Mouse (Mus musculus) brain, embryonic 18.5 days (tissue): ENCODE results near the gene Mgat3.

Experiments
- DNase-seq: peaks from one replicate; pipeline ENCODE4 v3.0.0-alpha.2; 2012; ENCODE audit warnings: low read depth, low spot score

Gene Mgat3

DNA sequence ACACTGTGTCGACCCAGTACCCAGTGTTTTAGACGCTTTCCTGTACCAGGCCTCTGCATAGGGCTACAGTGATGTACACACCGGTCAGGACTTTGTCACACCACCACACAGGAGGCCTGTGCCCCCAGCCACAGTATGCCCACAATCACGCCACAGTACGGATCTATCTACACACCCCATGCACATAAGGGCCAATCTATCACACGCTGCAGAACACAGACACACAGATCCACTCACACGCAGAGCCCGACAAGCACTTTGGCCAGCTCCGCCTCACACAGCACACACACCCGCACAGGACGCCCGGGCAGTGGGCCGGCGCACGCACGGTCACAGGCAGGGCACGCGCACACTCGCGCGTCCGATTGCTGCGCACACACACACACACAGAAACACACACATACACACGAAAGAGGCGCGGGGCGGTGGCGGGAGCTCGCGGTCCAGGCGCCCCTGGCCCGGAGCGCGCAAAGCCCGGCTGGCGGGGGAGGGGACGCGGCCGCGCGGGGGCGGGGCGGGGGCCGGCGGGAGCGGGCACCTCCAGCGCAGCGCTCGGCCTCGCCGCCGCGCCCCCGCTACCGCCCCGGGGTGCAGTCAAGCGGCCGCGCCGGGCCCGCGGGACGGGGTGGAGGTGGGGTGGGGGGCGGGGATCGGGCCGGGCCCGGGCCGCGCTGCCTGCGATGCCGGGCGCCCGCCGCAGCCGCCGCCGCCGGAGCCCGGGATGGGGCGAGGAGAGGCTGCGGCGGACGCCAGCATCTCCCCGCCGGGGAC, at the start of gene Mgat3:
Gene Mgat3 (plus strand): TSS at position 721 of the 771 bp plus-strand sequence.
- DNase-seq: no peak

DNA sequence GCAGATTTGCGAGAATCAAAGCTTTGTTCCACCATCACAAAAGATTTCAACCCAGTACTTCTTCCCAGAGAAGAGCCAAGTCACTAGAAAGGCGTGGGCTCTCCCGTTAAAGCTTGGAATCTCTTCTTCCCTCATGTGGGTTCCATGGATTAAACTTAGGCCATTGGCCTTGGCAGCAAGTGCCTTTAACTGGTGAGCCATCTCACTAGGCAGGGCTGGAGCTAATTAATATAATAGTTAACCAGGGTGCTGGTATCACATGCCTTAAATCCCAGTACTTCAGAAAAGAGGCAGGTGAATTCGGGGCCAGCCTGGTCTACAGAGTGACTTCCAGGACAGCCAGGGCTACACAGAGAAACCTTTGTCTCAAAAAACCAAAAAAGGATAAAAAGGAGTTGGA, 48.9 kb upstream of the Mgat3 start:
- no peak for DNase-seq

DNA sequence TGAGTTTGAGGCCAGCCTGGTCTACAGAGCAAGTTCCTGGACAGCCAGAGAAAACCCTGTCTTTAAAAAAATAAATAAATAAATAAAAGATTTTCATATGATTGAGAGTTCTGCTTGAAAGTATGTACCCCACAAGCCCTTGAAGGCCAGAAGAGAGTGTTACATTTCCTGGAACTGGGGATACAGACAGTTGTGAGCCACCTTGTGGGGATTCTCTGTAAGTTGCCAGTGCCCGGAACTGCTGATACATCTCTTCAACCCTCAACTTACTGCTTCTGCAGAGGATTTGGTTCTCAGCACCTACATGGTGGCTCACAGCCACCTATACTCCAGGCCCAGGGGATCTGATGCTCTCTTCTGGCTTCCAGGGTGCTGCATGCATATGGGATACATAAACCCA, 46.3 kb upstream of the Mgat3 start:
- DNase-seq: no peak

DNA sequence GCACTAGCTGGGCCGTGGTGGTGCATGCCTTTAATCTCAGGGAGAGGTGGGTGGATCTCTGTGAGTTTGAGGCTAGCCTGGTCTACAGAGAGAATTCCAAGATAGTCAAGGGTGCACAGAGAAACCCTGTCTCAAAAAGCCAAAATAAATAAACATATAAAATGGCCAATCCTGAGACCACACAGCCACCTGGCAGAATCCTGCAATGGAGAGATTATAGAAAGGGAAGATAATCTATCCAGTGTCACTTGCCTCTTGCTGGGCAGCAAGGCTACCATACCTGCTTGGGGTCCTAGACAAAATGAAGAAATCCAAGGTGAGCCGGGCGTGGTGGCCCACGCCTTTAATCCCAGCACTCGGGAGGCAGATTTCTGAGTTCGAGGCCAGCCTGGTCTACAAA, 43.5 kb upstream of the Mgat3 start:
- no peak for DNase-seq

DNA sequence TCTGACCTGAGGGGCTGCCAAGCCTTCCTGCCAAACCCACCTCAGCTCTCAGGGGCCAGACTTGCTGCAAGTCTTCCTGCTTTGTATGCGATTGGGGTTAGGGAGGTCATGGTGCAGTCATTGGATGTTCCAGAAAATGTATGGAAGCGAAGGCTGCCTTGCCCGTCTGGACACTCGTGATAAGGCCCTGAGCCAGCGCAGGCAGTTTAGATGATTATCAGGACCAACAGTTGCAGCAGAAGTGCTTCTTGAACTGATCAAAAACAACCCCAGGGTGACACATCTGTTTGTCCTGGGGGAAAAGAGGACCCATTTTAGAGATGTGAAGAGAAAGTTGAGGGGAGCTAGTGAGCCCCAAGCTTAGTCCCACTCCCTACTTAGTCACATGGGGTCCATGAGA, 42.8 kb upstream of the Mgat3 start:
- DNase-seq: no peak

DNA sequence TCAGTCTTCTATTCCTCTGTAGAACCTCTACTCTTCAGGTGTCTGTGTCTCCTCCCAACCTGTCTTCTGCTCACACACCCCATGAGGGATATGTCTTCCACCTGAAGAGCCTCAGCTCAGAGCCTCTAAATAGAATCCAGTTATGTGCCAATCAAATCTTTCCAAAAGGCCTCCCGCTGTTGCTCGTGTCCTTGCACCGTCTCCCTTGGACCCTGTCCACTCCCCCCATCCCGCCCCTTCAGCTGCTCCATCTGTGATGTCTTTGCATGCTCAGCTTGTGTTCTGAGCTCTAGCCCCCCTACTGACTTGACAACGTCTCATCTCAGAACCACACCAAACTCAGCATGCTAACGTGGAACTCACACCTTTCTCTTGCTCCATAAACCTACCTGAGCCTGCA, 42.1 kb upstream of the Mgat3 start:
- DNase-seq: no peak

DNA sequence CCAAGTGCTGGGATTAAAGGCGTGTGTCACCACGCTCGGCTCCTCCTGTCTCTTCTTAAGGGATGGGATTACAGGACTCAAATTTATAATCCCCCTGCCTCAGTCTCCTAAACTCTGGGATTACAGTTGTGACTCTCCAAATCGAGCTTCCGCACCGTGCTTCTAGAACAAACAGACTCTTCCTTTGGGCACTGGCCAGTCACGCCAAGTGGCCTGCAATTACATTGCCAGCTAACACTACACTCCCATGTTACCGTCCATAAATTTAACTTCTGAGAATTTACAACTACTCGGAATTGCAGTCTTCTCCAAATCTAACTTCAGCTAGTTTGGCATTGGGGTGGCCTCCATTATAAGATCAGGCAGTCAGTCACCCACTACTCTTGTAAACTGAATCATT, 41.1 kb upstream of the Mgat3 start:
- DNase-seq: no peak

DNA sequence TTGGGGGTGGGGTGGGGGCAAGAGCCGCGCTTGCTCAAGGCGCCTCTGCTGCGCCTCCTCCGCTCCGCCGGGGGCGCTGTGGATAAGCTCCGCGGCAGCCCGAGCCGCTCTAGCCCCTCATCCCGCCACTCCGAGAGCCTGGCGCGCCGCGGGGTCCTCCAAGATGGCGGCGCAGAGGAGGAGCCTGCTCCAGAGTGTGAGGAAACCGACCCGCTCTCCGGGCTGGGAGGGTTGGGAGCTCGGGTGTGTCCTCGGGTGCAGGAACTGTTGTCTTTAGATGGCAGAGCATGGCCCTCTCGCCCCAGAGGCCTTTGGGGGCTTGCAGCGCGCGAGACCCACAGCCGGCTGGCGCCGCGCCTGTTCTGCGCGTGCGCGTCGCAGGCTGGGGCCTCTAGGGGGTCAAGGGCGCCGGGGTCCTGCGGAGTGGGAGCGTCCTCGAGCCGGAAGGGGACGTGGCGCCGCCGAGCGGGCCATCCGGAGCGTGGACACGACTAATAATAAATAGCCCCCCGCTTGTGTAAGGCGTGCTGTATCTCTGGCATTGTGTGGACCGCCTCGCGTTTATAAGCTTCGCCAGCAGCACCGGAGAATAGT, 40.4 kb upstream of the Mgat3 start, which contains the start of gene Tab1:
Gene Tab1 (plus strand): TSS at position 135 of the 594 bp plus-strand sequence.
- DNase-seq: peak; percentile 79

DNA sequence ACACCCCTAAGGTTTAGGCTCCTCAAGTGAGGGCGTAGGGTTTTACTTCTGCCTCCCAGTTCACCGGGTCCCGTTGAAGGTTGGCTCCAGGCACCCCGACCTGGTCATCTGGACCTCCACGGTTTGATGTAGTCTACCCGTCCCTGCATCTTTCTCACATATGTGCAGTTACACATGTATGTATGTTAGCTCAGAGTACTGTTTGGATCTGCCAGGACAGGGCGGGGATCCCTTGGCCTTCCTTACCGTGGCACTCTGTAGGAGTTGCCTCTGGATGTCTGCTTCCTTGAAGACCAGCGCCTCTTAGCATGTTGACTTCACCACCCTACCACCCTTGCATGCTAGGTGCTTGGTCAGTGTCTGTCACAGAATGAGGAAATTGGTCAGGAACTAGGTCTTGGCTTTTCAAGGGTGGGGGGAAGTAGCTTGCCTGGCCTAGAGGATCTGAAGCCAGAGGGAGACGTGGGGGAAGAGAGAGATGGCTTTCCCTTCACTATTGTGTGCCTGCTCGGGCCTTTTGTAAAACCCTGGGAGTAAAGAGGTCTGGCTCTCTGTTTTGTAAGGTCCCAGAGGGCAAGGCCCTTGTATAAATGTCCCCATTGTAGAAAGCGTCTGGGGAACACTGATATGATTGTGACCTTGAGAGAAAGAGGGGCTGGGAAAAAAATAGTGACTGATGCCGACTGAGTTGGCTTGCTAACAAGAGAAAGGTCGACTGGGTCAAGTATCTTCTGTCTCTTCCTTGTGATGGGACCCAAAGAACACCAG, 39.7 kb upstream of the Mgat3 start:
- DNase-seq: no peak

DNA sequence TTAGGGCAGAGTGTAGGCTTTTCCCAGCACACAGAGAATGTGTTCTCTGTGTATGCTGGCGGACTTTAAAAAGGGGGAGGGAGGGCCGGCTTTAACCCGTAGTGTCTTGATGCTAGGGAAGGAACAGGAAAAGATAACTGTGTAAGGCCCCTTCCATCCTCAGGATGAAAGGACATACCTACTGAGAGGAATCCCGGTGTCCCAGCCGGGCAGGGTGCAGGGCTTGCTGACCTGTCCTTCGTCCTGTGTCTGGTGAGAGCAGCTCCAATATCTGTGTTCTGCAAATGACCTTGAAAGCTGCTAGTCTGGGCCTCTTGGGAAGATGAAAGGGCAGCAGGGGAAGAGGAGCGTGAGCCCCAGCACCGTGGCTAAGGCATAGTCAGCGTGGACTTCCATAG, 39.1 kb upstream of the Mgat3 start:
- DNase-seq: no peak

DNA sequence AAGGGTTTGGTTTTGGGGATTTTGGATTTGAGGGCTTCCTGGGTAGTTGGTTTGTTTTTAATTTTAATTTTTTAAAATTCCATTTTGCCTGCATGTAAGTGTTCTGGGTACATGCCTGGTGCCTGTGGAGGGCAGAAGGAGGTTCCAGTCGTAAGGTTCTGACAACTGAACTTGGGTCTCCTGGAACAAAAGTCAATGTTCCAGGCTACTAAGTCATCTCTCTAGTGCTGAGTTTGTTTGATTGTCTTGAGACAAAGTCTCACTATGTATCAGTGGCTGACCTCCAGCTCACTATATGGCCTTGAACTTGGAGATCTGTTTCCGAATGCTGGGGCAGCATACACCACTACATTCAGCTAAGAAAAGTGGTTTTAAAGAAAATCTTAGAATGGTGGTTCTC, 38.0 kb upstream of the Mgat3 start:
- no peak for DNase-seq

DNA sequence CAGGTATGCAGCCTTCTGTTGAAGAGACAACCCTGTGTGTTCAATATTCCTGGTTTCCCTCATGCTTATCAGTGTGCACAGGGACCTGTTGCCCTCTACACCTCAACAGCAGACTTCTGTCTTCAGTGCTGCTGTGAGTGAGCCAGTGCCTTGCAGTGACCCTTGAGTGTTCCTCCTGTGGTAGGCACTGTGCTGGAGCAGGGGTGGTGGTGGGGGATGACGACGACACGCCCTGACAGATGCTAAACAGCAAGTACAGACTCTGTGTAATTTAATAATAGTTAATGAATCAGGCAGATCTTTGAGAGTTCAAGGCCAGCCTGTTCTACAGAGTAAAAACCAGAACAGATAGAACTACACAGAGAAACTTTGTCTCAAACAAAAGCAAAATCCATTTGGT, 36.9 kb upstream of the Mgat3 start:
- no peak for DNase-seq

DNA sequence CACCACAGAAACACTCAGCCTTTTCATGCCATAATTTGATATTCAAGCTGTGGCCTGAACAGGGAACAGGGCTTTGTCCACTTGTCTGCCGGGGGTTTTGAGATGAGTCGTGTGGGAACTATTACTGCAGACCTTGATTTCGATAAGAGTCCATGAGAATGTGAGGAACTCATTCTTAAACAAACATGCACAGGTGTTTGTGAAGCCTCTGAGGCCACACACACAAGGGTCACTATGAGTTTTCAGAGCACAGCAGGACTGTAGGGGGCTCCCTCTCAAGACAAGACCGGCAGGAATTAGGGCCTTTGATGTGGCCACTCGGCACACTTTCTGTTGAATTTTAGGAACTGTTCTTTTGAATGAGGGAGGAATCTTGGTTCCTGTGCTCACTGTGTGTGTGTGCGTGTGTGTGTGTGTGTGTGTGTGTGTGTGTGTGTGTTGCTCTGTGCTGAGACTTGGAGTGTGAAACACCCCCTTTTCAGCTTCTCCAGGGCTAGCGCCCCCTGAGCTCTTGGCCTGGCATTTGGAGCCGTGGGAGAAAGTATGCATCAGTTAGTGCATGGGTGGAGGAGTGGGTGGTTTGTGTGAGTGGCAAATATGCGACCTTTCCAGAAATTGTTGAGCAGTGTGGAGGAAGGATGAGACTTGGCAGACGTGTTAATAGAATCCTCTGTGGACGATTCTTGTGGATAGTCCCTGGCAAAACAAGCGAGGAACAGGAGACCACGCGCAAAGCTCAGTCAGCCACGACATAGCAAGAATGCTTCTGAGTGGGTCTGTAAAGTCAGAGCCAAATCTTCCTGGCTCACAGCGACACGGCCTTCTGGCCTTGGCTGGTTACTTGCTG, 35.4 kb upstream of the Mgat3 start:
- DNase-seq: no peak

DNA sequence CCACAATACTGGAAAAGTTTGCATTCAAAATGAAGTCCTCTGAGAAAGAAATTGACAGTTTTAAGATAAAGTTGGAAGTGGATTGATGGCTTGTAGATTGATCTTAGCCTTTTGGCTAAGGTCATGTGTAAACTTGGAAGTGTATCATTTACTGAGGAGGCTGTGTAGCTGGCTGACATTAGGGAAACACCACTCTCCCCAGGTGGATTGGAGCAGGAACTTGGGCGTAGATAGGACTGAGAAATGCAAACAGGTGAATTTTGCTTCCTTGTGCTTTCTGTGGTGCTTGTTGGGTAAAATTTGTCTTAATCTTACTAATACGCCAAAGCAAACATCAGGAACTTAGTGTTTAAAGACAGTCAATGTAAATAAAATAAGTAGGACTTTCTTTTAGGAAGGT, 33.2 kb upstream of the Mgat3 start:
- no peak for DNase-seq

DNA sequence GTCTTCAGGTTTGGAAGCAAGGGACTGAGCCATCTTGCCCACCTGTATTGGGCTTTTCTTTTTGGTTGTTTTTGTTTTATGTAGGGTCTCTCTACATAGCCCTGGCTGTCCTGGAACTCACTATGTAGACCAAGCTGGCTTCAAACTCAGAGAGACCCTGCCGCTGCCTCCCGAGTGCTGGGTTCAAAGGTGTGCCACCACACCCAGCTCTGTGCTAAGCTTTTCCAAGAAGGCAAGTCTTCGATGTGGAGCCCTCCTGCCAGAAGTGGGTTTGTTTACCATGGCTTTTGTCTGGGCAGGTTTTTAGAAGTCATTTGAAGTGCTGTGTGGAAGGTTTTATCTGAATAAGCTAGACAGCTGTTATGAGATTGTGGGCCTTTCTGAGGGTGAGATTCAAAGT, 32.6 kb upstream of the Mgat3 start:
- no peak for DNase-seq

DNA sequence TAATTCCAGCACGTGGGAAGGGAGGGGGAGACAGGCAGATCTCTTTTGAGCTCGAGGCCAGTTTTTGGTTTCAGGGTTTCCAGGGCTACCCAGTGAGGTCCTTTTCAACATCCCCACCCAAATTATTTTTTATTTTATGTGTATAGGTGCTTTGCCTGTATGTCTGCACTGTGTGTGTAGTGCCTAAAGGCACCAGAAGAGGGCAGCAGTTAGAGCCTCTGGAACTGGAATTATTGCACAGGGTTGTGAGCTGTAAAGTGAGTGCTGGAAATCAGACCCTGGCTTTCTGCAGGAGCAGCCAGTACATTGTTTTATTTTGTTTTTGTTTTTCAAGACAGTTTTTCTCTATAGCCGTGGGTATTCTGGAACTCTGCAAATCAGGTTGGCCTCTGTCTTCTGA, 31.4 kb upstream of the Mgat3 start:
- no peak for DNase-seq

DNA sequence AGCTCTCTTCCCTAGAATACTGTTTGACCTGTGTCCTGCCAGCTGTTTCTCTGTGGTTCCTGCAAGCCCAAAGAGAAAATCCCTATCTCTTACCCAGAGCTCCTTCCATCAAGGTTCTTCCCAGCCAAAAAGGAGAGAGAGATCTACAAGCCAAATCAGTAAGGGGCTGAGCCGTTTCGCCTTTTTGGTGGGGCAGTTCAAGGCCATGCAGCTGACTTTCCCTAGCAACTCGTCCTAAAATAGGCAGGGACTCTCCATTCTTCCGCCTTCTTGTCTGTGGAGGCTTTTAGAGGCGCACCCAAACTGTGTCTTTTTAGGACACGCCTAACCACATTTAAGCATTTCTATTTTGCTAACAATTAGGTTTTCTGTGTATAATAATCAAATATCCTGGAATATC, 29.8 kb upstream of the Mgat3 start:
- DNase-seq: no peak

DNA sequence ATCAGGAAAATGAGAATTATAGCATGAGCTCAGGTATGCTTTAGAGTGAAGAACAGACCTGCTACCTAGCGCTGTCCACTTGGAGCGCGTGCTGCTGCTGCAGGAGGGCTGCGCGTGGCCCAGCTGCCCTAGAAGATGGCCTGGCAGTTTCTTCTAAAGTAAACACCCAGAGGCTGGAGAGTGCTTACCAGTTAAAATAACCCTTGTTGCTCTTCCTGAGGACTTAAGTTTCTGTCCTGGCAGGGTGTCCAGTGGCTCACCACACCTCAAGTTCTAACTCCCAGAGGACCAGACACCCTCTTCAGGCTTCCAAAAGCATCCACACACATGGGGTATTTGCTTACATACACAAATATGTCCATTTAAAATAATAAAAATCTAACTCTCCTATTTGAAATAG, 28.1 kb upstream of the Mgat3 start:
- no peak for DNase-seq

DNA sequence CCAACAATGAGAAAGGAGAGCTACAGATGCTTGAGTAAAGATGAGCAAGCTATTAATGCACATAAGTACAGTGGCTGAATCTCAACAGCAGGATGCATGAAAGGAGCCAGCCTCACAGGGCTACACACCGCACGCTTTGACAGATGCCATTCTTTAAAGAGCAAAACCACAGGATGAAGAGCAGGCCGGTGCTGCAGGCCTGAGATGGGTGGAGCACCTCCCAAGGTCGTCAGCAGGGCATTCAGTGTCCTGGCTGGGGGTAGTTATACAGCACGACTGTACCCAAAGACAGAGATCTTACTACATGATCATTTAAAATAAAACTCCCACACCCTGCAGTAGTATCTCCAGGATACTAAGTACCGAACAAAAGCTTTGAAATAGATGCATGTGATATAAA, 27.4 kb upstream of the Mgat3 start:
- DNase-seq: no peak

DNA sequence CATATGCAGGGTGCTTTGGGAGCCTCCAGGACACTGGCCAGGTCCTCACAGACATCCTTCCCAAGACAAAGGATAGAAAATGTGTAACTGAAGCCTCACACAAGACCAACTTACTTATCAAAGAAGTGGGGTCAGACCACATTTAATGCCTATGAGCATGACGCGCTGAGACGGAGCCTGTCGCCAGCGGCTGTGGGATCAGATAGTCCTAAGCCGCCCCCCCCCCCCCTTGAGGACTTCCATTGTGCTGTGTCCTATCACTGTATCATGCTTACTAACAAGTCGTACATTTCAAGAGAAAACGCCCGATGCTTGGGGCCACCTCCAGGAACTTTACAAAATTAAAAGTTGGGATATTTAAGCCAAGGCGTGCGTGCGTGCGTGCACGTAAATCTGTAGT, 26.4 kb upstream of the Mgat3 start:
- DNase-seq: no peak

DNA sequence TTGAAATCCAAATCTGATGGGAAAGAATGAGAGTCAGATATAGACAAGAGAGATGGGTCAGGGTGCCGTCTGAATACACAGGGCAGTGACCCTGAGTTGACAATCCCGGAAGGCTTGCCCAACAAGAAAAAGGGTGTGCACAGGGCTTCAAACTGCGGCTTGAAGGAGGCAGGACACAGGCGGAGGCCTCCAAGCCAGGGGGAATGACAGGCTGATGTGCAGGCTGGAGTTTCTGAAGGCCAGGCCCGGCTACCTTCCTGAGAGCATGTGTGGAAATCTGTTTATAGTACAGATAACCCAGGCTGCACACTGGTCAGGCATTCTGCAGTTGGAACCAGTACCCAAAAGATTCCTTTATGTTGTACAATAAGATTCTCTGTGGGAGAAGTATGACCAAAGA, 26.0 kb upstream of the Mgat3 start:
- DNase-seq: no peak

DNA sequence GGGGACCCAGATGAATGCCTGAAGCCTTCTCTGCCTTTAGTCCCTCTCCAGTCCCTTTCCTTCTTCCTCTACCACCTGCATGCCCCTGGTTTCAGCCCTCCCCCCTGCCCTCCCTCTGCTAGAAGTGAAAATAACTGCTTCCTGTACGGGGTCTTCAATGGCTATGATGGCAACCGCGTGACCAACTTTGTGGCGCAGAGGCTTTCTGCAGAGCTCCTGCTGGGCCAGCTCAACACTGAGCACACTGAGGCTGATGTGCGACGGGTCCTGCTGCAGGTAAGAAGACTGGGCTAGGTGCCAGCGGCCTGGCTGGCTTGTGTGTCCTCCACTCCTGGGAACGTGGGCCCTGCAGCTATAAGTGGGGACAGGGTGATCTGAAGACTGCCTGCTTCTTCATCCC, 25.0 kb upstream of the Mgat3 start:
- DNase-seq: no peak
